Mouse (Mus musculus): ENCODE data around the gene Ccrl2. TPM values are rescaled to one million over a fixed set of nuclear protein-coding genes. Genes with fewer than 3 reads are reported as not detected.

Ccrl2 gene
- total and polyA plus RNA-seq, 3 experiments = 0.19 to 0.75 TPM; not detected in 1

DNA sequence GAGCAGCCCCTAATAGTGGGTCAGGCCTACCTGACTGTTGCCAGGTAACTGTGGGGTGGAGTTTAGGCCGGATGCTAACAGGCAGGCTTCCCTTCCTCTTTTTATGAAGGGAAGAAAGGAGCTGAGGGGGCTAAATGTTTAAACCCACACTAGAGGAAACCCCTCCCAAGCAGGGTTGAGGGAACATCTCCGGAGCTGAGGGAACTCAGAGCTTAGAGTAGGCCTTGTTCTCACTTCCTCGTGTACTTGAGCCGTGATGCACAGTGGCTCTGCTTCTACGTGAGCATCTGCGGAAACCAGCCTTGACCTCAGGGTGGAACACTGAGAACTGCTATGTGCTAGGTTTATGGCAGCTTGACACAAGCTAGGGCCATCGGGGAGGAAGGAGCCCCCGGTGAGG, 23.5 kb upstream of the Ccrl2 start:
- no peak overlapping the region for H3K9ac ChIP-seq (ENCODE audit: control insufficient read depth, low read depth, low read length, poor library complexity, severe bottlenecking)
- H3K4me3 ChIP-seq (ENCODE audit: control insufficient read depth in 1 of 2, insufficient read depth in 1 of 2, low read depth in 2 of 2, low read length in 2 of 2) = no peak overlapping the region
- H3K27ac ChIP-seq (ENCODE audit: control insufficient read depth, low read depth, low read length) = no peak overlapping the region
- H3K9me3 ChIP-seq (replicated peaks; ENCODE audit: insufficient read depth, low read length) = no peaks in the 10 kb centered on the region
- H3K27me3 ChIP-seq (ENCODE audit: control insufficient read depth in 1 of 2, insufficient read depth in 2 of 2, low read length in 2 of 2) = no peaks in the 10 kb centered on the region
- DNase-seq (ENCODE audit: low read depth, low spot score) = no peak
- H3K4me1 ChIP-seq (ENCODE audit: control insufficient read depth in 1 of 2, insufficient read depth in 2 of 2, low read length in 2 of 2) = no peaks in the 10 kb centered on the region; a peak in 1 of 4 replicates
- H3K79me2 ChIP-seq (ENCODE audit: control insufficient read depth, insufficient read depth, low read length, poor library complexity) = no peaks in the 10 kb centered on the region
- TF ChIP-seq E2F4 (IDR thresholded peaks at IDR 0.05; ENCODE audit: borderline replicate concordance, low read depth, low read length) = no peak
- no peak for TF ChIP-seq USF2 (IDR thresholded peaks at IDR 0.05; ENCODE audit: borderline replicate concordance in 1 of 2, insufficient read depth in 1 of 2, low read depth in 1 of 2, low read length in 2 of 2)
- no peak for TF ChIP-seq POLR2AphosphoS2 (IDR thresholded peaks at IDR 0.05; ENCODE audit: low read length)
- TF ChIP-seq ETS1 (IDR thresholded peaks at IDR 0.05; ENCODE audit: low read depth, low read length) = no peak
- no peak for TF ChIP-seq ZC3H11A (IDR thresholded peaks at IDR 0.05; ENCODE audit: low read depth, low read length)
- TF ChIP-seq UBTF (IDR thresholded peaks at IDR 0.05; ENCODE audit: borderline replicate concordance, insufficient read depth, low read depth, low read length) = no peak
- no peak for TF ChIP-seq ZMIZ1 (IDR thresholded peaks at IDR 0.05; ENCODE audit: low read depth, low read length)
- TF ChIP-seq JUND (IDR thresholded peaks at IDR 0.05; ENCODE audit: low read depth, low read length) = no peak
- TF ChIP-seq MAX (IDR thresholded peaks at IDR 0.05; ENCODE audit: low read length) = no peak
- no peak for TF ChIP-seq MYC (IDR thresholded peaks at IDR 0.05; ENCODE audit: low read depth, low read length)
- TF ChIP-seq GABPA (IDR thresholded peaks at IDR 0.05; ENCODE audit: low read depth, low read length) = no peak
- no peaks in the 10 kb centered on the region for H3K36me3 ChIP-seq (ENCODE audit: control insufficient read depth in 1 of 2, insufficient read depth in 2 of 2, low read length in 2 of 2)

DNA sequence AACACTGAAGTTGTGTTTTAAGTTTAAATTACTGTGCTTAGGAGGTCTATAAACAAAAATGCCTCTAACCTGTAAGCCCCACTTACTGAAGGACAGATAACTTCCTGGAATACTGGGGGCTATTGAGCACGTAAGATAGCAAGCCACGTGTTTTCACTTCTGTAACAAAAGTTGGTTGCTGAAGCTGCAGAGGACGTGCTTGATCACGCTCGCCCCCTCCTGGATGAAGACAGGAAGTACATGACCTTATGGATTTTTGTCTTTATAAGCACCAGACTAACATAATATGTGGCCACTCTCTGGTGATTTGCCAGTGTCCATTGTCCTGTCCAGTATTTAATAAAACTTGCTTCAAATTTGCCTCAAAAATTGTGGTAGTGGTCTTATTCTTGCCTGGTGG, 20.4 kb upstream of the Ccrl2 start:
- Histone ChIP-seq H3K9ac (ENCODE audit: control insufficient read depth, low read depth, low read length, poor library complexity, severe bottlenecking) (no peak overlapping the region), H3K27me3 (ENCODE audit: control insufficient read depth in 1 of 2, insufficient read depth in 2 of 2, low read length in 2 of 2) (no peaks in the 10 kb centered on the region), H3K4me3 (ENCODE audit: control insufficient read depth in 1 of 2, insufficient read depth in 1 of 2, low read depth in 2 of 2, low read length in 2 of 2) (no peak overlapping the region), H3K27ac (ENCODE audit: control insufficient read depth, low read depth, low read length) (no peak overlapping the region), H3K79me2 (ENCODE audit: control insufficient read depth, insufficient read depth, low read length, poor library complexity) (no peaks in the 10 kb centered on the region), H3K36me3 (ENCODE audit: control insufficient read depth in 1 of 2, insufficient read depth in 2 of 2, low read length in 2 of 2) (no peaks in the 10 kb centered on the region), H3K9me3 (replicated peaks; ENCODE audit: insufficient read depth, low read length) (no peaks in the 10 kb centered on the region), H3K4me1 (ENCODE audit: control insufficient read depth in 1 of 2, insufficient read depth in 2 of 2, low read length in 2 of 2) (no peaks in the 10 kb centered on the region)
- DNase-seq (ENCODE audit: low read depth, low spot score) = peak; percentile 65
- TF ChIP-seq TAL1 (IDR thresholded peaks at IDR 0.05; ENCODE audit: low read length) = no peak
- no peak for TF ChIP-seq UBTF (IDR thresholded peaks at IDR 0.05; ENCODE audit: borderline replicate concordance, insufficient read depth, low read depth, low read length)
- TF ChIP-seq ZNF384 (IDR thresholded peaks at IDR 0.05; ENCODE audit: low read depth, low read length) = no peak
- no peak for TF ChIP-seq GABPA (IDR thresholded peaks at IDR 0.05; ENCODE audit: low read depth, low read length)
- no peak for TF ChIP-seq POLR2AphosphoS5 (IDR thresholded peaks at IDR 0.05; ENCODE audit: borderline replicate concordance, low read depth, low read length)
- no peak for TF ChIP-seq POLR2AphosphoS2 (IDR thresholded peaks at IDR 0.05; ENCODE audit: low read length)
- TF ChIP-seq CTCF (IDR thresholded peaks at IDR 0.05 in 2 of 3, conservative IDR thresholded peaks at IDR 0.05 in 1 of 3; ENCODE audit: control insufficient read depth in 1 of 3, insufficient read depth in 1 of 3, low read depth in 2 of 3, low read length in 3 of 3, poor library complexity in 1 of 3, severe bottlenecking in 1 of 3) = peak; percentile 47 to 61 (median 55)
- no peak for TF ChIP-seq ZC3H11A (IDR thresholded peaks at IDR 0.05; ENCODE audit: low read depth, low read length)
- no peak for TF ChIP-seq POLR2A (IDR thresholded peaks at IDR 0.05; ENCODE audit: control insufficient read depth in 1 of 2, insufficient read depth in 1 of 2, low read depth in 1 of 2, low read length in 2 of 2, poor library complexity in 1 of 2)
- TF ChIP-seq MYB (IDR thresholded peaks at IDR 0.05; ENCODE audit: low read depth, low read length) = no peak
- TF ChIP-seq ELF1 (IDR thresholded peaks at IDR 0.05; ENCODE audit: low read depth, low read length) = no peak
- no peak for TF ChIP-seq ETS1 (IDR thresholded peaks at IDR 0.05; ENCODE audit: low read depth, low read length)
- no peak for TF ChIP-seq RCOR1 (IDR thresholded peaks at IDR 0.05; ENCODE audit: low read depth, low read length)
- no peak for TF ChIP-seq ZKSCAN1 (IDR thresholded peaks at IDR 0.05; ENCODE audit: low read depth, low read length)
- no peak for TF ChIP-seq BHLHE40 (IDR thresholded peaks at IDR 0.05; ENCODE audit: borderline replicate concordance, low read depth, low read length)
- TF ChIP-seq USF2 (IDR thresholded peaks at IDR 0.05; ENCODE audit: borderline replicate concordance in 1 of 2, insufficient read depth in 1 of 2, low read depth in 1 of 2, low read length in 2 of 2) = no peak
- peak; percentile 74 for TF ChIP-seq MAX (IDR thresholded peaks at IDR 0.05; ENCODE audit: low read length)
- no peak for TF ChIP-seq MAFK (IDR thresholded peaks at IDR 0.05; ENCODE audit: borderline replicate concordance, low read depth, low read length)
- no peak for TF ChIP-seq EP300 (IDR thresholded peaks at IDR 0.05; ENCODE audit: low read depth in 1 of 2, low read length in 2 of 2)
- no peak for TF ChIP-seq MXI1 (IDR thresholded peaks at IDR 0.05; ENCODE audit: low read depth, low read length)
- TF ChIP-seq NRF1 (IDR thresholded peaks at IDR 0.05; ENCODE audit: insufficient read depth, low read depth, low read length, poor library complexity, severe bottlenecking) = no peak
- TF ChIP-seq SMC3 (IDR thresholded peaks at IDR 0.05; ENCODE audit: low read depth, low read length) = peak; percentile 51
- TF ChIP-seq RAD21 (IDR thresholded peaks at IDR 0.05; ENCODE audit: low read depth, low read length) = peak; percentile 50
- no peak for TF ChIP-seq ZMIZ1 (IDR thresholded peaks at IDR 0.05; ENCODE audit: low read depth, low read length)
- no peak for TF ChIP-seq MYC (IDR thresholded peaks at IDR 0.05; ENCODE audit: low read depth, low read length)

All from MEL (cell line).